Mouse (Mus musculus) lung, adult 2 months (tissue): ENCODE data around the gene Mkrn2. TPM values are rescaled to one million over a fixed set of nuclear protein-coding genes. Genes with fewer than 3 reads are reported as not detected.

Experiments
- DNase-seq: peaks from one replicate; pipeline ENCODE4 v3.0.0; 2022
- H3K4me1 ChIP-seq: fragments of 200-500 bp; 2 replicates; pipeline ENCODE4 v1.6.1; 2011; ENCODE audit warnings: low read length; ENCODE audit not compliant: control insufficient read depth, insufficient read depth
- H3K4me3 ChIP-seq: fragments of 200-500 bp; replicated peaks from 2 replicates; pipeline ENCODE3; 2011; ENCODE audit warnings: low read depth, mild to moderate bottlenecking, control low read depth, low read length; ENCODE audit errors: extremely low read depth
- CTCF ChIP-seq: fragments of 200-500 bp; IDR thresholded peaks from 2 replicates; pipeline ENCODE4 v1.5.1; 2011; ENCODE audit warnings: mild to moderate bottlenecking, low read length, control low read depth; ENCODE audit not compliant: insufficient read depth
- POLR2A ChIP-seq: fragments of 200-500 bp; IDR thresholded peaks from 2 replicates; pipeline ENCODE4 v1.6.1; 2011; ENCODE audit warnings: low read depth, mild to moderate bottlenecking, control low read depth, low read length, borderline replicate concordance; ENCODE audit errors: extremely low read depth
- WGBS: fragments of 180-500 bp; shearing (Covaris S2); methylation state at CpG from one replicate; pipeline ENCODE4 v1.1.7; 2018; 5-methylcytosine and 5-hydroxymethylcytosine counted together
- polyA plus RNA-seq: library from polyadenylated mRNA; depleted of rRNA; stranded (reverse); fragments of >200 nt; gene quantifications from 2 replicates; pipeline ENCODE4 v1.2.3, GENCODE M21; 2012

Gene Mkrn2
- polyA plus RNA-seq, 1 experiment, result 68.1 TPM

GRCm38 (mm10) chr6:115601322-115601714, 384 bp upstream of the Mkrn2 start:
- H3K4me1 ChIP-seq, result peaks cover 5% of the 10 kb centered on the region; the same call in 1 of the 2 replicates
- DNase-seq, result no peak
- 62% methylated on average over 4 of the region's 4 CpGs for WGBS
- no peak for TF ChIP-seq CTCF
- no peak for TF ChIP-seq POLR2A
- no peak overlapping the region for H3K4me3 ChIP-seq

- WGBS, result 75% methylated on average over 1 of the region's 1 CpGs
These were observed 4.8 kb downstream of the Mkrn2 start for GRCm38 (mm10) chr6:115606461-115606860.

GRCm38 (mm10) chr6:115607429-115607828, 5.7 kb downstream of the Mkrn2 start:
- WGBS, result 71% methylated on average over 4 of the region's 4 CpGs

More at GRCm38 (mm10) chr6:115606461-115606860, 4.8 kb downstream of the Mkrn2 start:
- TF ChIP-seq CTCF, result no peak
- TF ChIP-seq POLR2A, result no peak
- H3K4me3 ChIP-seq, result no peak overlapping the region
- no peak for DNase-seq
- peaks cover 5% of the 10 kb centered on the region; the same call in 1 of the 2 replicates for H3K4me1 ChIP-seq

GRCm38 (mm10) chr6:115609121-115609520, 7.4 kb downstream of the Mkrn2 start:
- TF ChIP-seq POLR2A (no peak), CTCF (peak; percentile 43)
- Histone ChIP-seq H3K4me1 (no peaks in the 10 kb centered on the region; the same call in 1 of the 2 replicates), H3K4me3 (no peak overlapping the region)
- no peak for DNase-seq
- 83% methylated on average over 3 of the region's 3 CpGs for WGBS

More at GRCm38 (mm10) chr6:115607429-115607828, 5.7 kb downstream of the Mkrn2 start:
- Histone ChIP-seq H3K4me3 (no peak overlapping the region), H3K4me1 (peaks cover 5% of the 10 kb centered on the region; the same call in 1 of the 2 replicates)
- no peak for DNase-seq
- TF ChIP-seq POLR2A (no peak), CTCF (no peak)

- WGBS, result 92% methylated on average over 5 of the region's 5 CpGs
- no peak for DNase-seq
- TF ChIP-seq POLR2A, result no peak
- TF ChIP-seq CTCF, result no peak
- no peaks in the 10 kb centered on the region; the same call in 1 of the 2 replicates for H3K4me1 ChIP-seq
- no peak overlapping the region for H3K4me3 ChIP-seq
These were observed 8.6 kb downstream of the Mkrn2 start for GRCm38 (mm10) chr6:115610301-115610700.

GRCm38 (mm10) chr6:115613793-115614192, 12.1 kb downstream of the Mkrn2 start:
- TF ChIP-seq CTCF, result no peak
- TF ChIP-seq POLR2A, result no peak
- Histone ChIP-seq H3K4me1 (no peaks in the 10 kb centered on the region), H3K4me3 (no peak overlapping the region)
- DNase-seq, result no peak

GRCm38 (mm10) chr6:115615983-115616382, 14.3 kb downstream of the Mkrn2 start:
- 72% methylated on average over 3 of the region's 3 CpGs for WGBS
- no peak for DNase-seq
- TF ChIP-seq CTCF (no peak), POLR2A (no peak)
- no peaks in the 10 kb centered on the region for H3K4me1 ChIP-seq
- H3K4me3 ChIP-seq, result no peak overlapping the region

GRCm38 (mm10) chr6:115619818-115620217, 18.1 kb downstream of the Mkrn2 start:
- H3K4me1 ChIP-seq, result no peaks in the 10 kb centered on the region
- TF ChIP-seq CTCF (no peak), POLR2A (no peak)
- H3K4me3 ChIP-seq, result no peak overlapping the region
- 75% methylated on average over 10 of the region's 10 CpGs for WGBS
- DNase-seq, result no peak

GRCm38 (mm10) chr6:115620942-115621341, 19.2 kb downstream of the Mkrn2 start:
- Histone ChIP-seq H3K4me3 (no peak overlapping the region), H3K4me1 (no peaks in the 10 kb centered on the region)
- TF ChIP-seq CTCF (no peak), POLR2A (no peak)
- WGBS, result 67% methylated on average over 1 of the region's 1 CpGs
- DNase-seq, result no peak

GRCm38 (mm10) chr6:115626121-115626520, 24.4 kb downstream of the Mkrn2 start:
- no peak overlapping the region for H3K4me3 ChIP-seq
- TF ChIP-seq CTCF (no peak), POLR2A (no peak)
- no peaks in the 10 kb centered on the region for H3K4me1 ChIP-seq
- WGBS, result 84% methylated on average over 5 of the region's 5 CpGs
- no peak for DNase-seq
